Mouse (Mus musculus): ENCODE data around the gene Rap1gds1.

DNA sequence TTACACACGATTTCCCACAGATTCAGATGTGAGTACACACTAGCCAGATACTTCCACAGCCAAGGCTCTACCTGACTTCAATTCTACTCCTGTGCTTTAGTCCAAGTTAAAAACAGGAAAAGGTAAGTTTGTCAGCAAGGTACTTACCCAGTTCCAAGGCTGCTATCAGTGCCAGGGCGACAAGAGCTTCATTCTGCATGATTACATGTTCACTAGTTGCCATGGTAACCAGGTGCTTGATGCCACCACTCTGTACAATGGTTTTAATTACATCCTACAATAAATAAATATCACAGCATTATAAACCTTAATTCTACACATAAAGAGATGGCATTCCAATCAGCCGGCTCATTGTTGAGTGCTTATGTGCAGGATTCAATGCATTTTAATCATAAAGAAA is 129.5 kb downstream of the Rap1gds1 start:
- no peak for TF ChIP-seq CTCF (IDR thresholded peaks at IDR 0.05; ENCODE audit: control insufficient read depth, insufficient read depth, insufficient replicate concordance, low read depth, low read length)
- TF ChIP-seq POLR2A (IDR thresholded peaks at IDR 0.05; ENCODE audit: control insufficient read depth, low read depth, low read length): no peak
